Mouse (Mus musculus): ENCODE data around the gene Stxbp2. TPM values are rescaled to one million over a fixed set of nuclear protein-coding genes. Genes with fewer than 3 reads are reported as not detected.

The Stxbp2 gene
- total and polyA plus RNA-seq, 3 experiments = 81.1 to 186 (median 117) TPM

- TF ChIP-seq CHD2 (IDR thresholded peaks at IDR 0.05; ENCODE audit: low read length) (no peak), POLR2AphosphoS2 (IDR thresholded peaks at IDR 0.05; ENCODE audit: low read length) (peak; percentile 68; the same call in 1 of the 2 replicates), KAT2A (conservative IDR thresholded peaks at IDR 0.05; ENCODE audit: low read depth, low read length) (no peak; the same call in 1 of the 2 replicates), MYB (IDR thresholded peaks at IDR 0.05; ENCODE audit: low read depth, low read length) (no peak), NELFE (IDR thresholded peaks at IDR 0.05; ENCODE audit: low read depth, low read length) (peak; percentile 88)
Measured at GRCm38 (mm10) chr8:3676131-3676992, 45.6 kb downstream of the Stxbp2 start, which contains the start of gene Trappc5 (continued).

GRCm38 (mm10) chr8:3676993-3677579 is 46.3 kb downstream of the Stxbp2 start:
- Histone ChIP-seq H3K4me3 (ENCODE audit: control insufficient read depth in 1 of 2, insufficient read depth in 1 of 2, low read depth in 2 of 2, low read length in 2 of 2) (peak overlapping the region; percentile 83 to 96), H3K9me3 (replicated peaks; ENCODE audit: insufficient read depth, low read length) (no peaks in the 10 kb centered on the region), H3K9ac (ENCODE audit: control insufficient read depth, low read depth, low read length, poor library complexity, severe bottlenecking) (peak overlapping the region; percentile 98), H3K27me3 (ENCODE audit: control insufficient read depth in 1 of 2, insufficient read depth in 2 of 2, low read length in 2 of 2) (no peaks in the 10 kb centered on the region), H3K27ac (ENCODE audit: control insufficient read depth, low read depth, low read length) (peak overlapping the region; percentile 87), H3K79me2 (ENCODE audit: control insufficient read depth, insufficient read depth, low read length, poor library complexity) (peaks cover 32% of the 10 kb centered on the region), H3K4me1 (ENCODE audit: control insufficient read depth in 1 of 2, insufficient read depth in 2 of 2, low read length in 2 of 2) (peaks cover 0 to 12% of the 10 kb centered on the region in 2 experiments; a peak in 2 of 4 replicates), H3K36me3 (ENCODE audit: control insufficient read depth in 1 of 2, insufficient read depth in 2 of 2, low read length in 2 of 2) (peaks cover 0 to 15% of the 10 kb centered on the region in 2 experiments; a peak in 2 of 4 replicates)
- peak; percentile 91; the same call in 1 of the 2 replicates for TF ChIP-seq MYC (IDR thresholded peaks at IDR 0.05; ENCODE audit: low read depth, low read length)
- TF ChIP-seq MAX (IDR thresholded peaks at IDR 0.05; ENCODE audit: low read length) = peak; percentile 78
- peak in 1 of 2 experiments; percentile 33; a peak in 2 of 4 replicates for TF ChIP-seq POLR2A (IDR thresholded peaks at IDR 0.05; ENCODE audit: control insufficient read depth in 1 of 2, insufficient read depth in 1 of 2, low read depth in 1 of 2, low read length in 2 of 2, poor library complexity in 1 of 2)
- TF ChIP-seq CTCF (IDR thresholded peaks at IDR 0.05 in 2 of 3, conservative IDR thresholded peaks at IDR 0.05 in 1 of 3; ENCODE audit: control insufficient read depth in 1 of 3, insufficient read depth in 1 of 3, low read depth in 2 of 3, low read length in 3 of 3, poor library complexity in 1 of 3, severe bottlenecking in 1 of 3) = no peak
- TF ChIP-seq SIN3A (IDR thresholded peaks at IDR 0.05; ENCODE audit: low read length) = peak; percentile 27; the same call in 1 of the 2 replicates
- TF ChIP-seq MXI1 (IDR thresholded peaks at IDR 0.05; ENCODE audit: low read depth, low read length) = peak; percentile 91
- TF ChIP-seq MAFK (IDR thresholded peaks at IDR 0.05; ENCODE audit: borderline replicate concordance, low read depth, low read length) = no peak
- DNase-seq (ENCODE audit: low read depth, low spot score) = peak; percentile 76

GRCm38 (mm10) chr8:3678831-3679230 is 48.1 kb downstream of the Stxbp2 start:
- Histone ChIP-seq H3K27me3 (ENCODE audit: control insufficient read depth in 1 of 2, insufficient read depth in 2 of 2, low read length in 2 of 2) (no peaks in the 10 kb centered on the region), H3K27ac (ENCODE audit: control insufficient read depth, low read depth, low read length) (no peak overlapping the region), H3K9me3 (replicated peaks; ENCODE audit: insufficient read depth, low read length) (no peaks in the 10 kb centered on the region), H3K9ac (ENCODE audit: control insufficient read depth, low read depth, low read length, poor library complexity, severe bottlenecking) (no peak overlapping the region), H3K4me3 (ENCODE audit: control insufficient read depth in 1 of 2, insufficient read depth in 1 of 2, low read depth in 2 of 2, low read length in 2 of 2) (no peak overlapping the region), H3K4me1 (ENCODE audit: control insufficient read depth in 1 of 2, insufficient read depth in 2 of 2, low read length in 2 of 2) (peaks cover 0 to 12% of the 10 kb centered on the region in 2 experiments; a peak in 2 of 4 replicates), H3K36me3 (ENCODE audit: control insufficient read depth in 1 of 2, insufficient read depth in 2 of 2, low read length in 2 of 2) (peaks cover 0 to 15% of the 10 kb centered on the region in 2 experiments; a peak in 2 of 4 replicates), H3K79me2 (ENCODE audit: control insufficient read depth, insufficient read depth, low read length, poor library complexity) (peaks cover 32% of the 10 kb centered on the region)
- no peak for DNase-seq (ENCODE audit: low read depth, low spot score)
- TF ChIP-seq MAX (IDR thresholded peaks at IDR 0.05; ENCODE audit: low read length) (no peak), RAD21 (IDR thresholded peaks at IDR 0.05; ENCODE audit: low read depth, low read length) (no peak), ETS1 (IDR thresholded peaks at IDR 0.05; ENCODE audit: low read depth, low read length) (no peak), POLR2AphosphoS5 (IDR thresholded peaks at IDR 0.05; ENCODE audit: borderline replicate concordance, low read depth, low read length) (no peak), USF1 (IDR thresholded peaks at IDR 0.05; ENCODE audit: low read depth, low read length) (no peak), MYB (IDR thresholded peaks at IDR 0.05; ENCODE audit: low read depth, low read length) (no peak), BHLHE40 (IDR thresholded peaks at IDR 0.05; ENCODE audit: borderline replicate concordance, low read depth, low read length) (no peak), TCF12 (IDR thresholded peaks at IDR 0.05; ENCODE audit: low read depth, low read length) (no peak), CHD2 (IDR thresholded peaks at IDR 0.05; ENCODE audit: low read length) (no peak), NELFE (IDR thresholded peaks at IDR 0.05; ENCODE audit: low read depth, low read length) (no peak), E2F4 (IDR thresholded peaks at IDR 0.05; ENCODE audit: borderline replicate concordance, low read depth, low read length) (no peak), GABPA (IDR thresholded peaks at IDR 0.05; ENCODE audit: low read depth, low read length) (no peak), MAFK (IDR thresholded peaks at IDR 0.05; ENCODE audit: borderline replicate concordance, low read depth, low read length) (no peak), CTCF (IDR thresholded peaks at IDR 0.05 in 2 of 3, conservative IDR thresholded peaks at IDR 0.05 in 1 of 3; ENCODE audit: control insufficient read depth in 1 of 3, insufficient read depth in 1 of 3, low read depth in 2 of 3, low read length in 3 of 3, poor library complexity in 1 of 3, severe bottlenecking in 1 of 3) (no peak), MAZ (IDR thresholded peaks at IDR 0.05; ENCODE audit: low read depth, low read length) (no peak), ZC3H11A (IDR thresholded peaks at IDR 0.05; ENCODE audit: low read depth, low read length) (no peak), TBP (IDR thresholded peaks at IDR 0.05; ENCODE audit: low read depth, low read length) (no peak), HCFC1 (IDR thresholded peaks at IDR 0.05; ENCODE audit: low read depth, low read length) (no peak), GATA1 (IDR thresholded peaks at IDR 0.05; ENCODE audit: low read depth, low read length) (no peak), MEF2A (IDR thresholded peaks at IDR 0.05; ENCODE audit: extremely low read depth, insufficient replicate concordance, low read depth, low read length, poor library complexity, severe bottlenecking) (no peak)
